Mouse (Mus musculus) hindbrain, embryonic 16.5 days (tissue): ENCODE measurements around the gene Mtmr12. TPM values are rescaled to one million over a fixed set of nuclear protein-coding genes. Genes with fewer than 3 reads are reported as not detected.

Source experiments
- ATAC-seq: fragments of 200-750 bp; cut with Nextera tagmentation; 2 replicates; pipeline ENCODE4 v1.8.0; 2017; ENCODE audit warnings: moderate TSS enrichment, moderate library complexity
- H3K27ac ChIP-seq: fragments of 300-500 bp; sonication (generic); 2 replicates; pipeline ENCODE4 v1.5.1; 2014; ENCODE audit warnings: low read depth, mild to moderate bottlenecking, control low read depth, low read length, moderate library complexity
- H3K27me3 ChIP-seq: fragments of 300-500 bp; sonication (generic); replicated peaks from 2 replicates; pipeline ENCODE4 v1.6.1; 2014; ENCODE audit warnings: low read length; ENCODE audit not compliant: control insufficient read depth, insufficient read depth
- H3K36me3 ChIP-seq: fragments of 300-500 bp; sonication (generic); 2 replicates; pipeline ENCODE4 v1.6.1; 2014; ENCODE audit warnings: mild to moderate bottlenecking, low read length, moderate library complexity, mixed read lengths; ENCODE audit not compliant: control insufficient read depth, insufficient read depth
- H3K4me1 ChIP-seq: fragments of 300-500 bp; sonication (generic); 2 replicates; pipeline ENCODE4 v1.6.1; 2014; ENCODE audit warnings: low read depth, low read length; ENCODE audit not compliant: control insufficient read depth, insufficient read depth
- H3K4me2 ChIP-seq: fragments of 300-500 bp; sonication (generic); 2 replicates; pipeline ENCODE4 v1.6.1; 2014; ENCODE audit warnings: mild to moderate bottlenecking, low read length, control low read depth, moderate library complexity
- H3K4me3 ChIP-seq: fragments of 300-500 bp; sonication (generic); 2 replicates; pipeline ENCODE4 v1.5.1; 2014; ENCODE audit warnings: mild to moderate bottlenecking, low read length, control low read depth, moderate library complexity
- H3K9ac ChIP-seq: fragments of 300-500 bp; sonication (generic); 2 replicates; pipeline ENCODE4 v1.6.1; 2014; ENCODE audit warnings: low read depth, mild to moderate bottlenecking, control low read depth, low read length, moderate library complexity
- H3K9me3 ChIP-seq: fragments of 300-500 bp; sonication (generic); 2 replicates; pipeline ENCODE4 v1.6.1; 2014; ENCODE audit warnings: mild to moderate bottlenecking, low read length, moderate library complexity; ENCODE audit not compliant: control insufficient read depth
- WGBS: fragments of 180-500 bp; shearing (Covaris S2); extraction: QIAGEN DNeasy Blood & Tissue Kit; methylation state at CpG from one replicate; pipeline ENCODE4 v1.1.7; 2014; 5-methylcytosine and 5-hydroxymethylcytosine counted together
- polyA plus RNA-seq: library from polyadenylated mRNA; unstranded; fragments of >200 nt; fragmentation: Nextera tagmentation; extraction: Ambion mirVana; gene quantifications from 2 replicates; pipeline ENCODE4 v1.2.1, GENCODE M21; 2015

Gene Mtmr12
- polyA plus RNA-seq, 1 experiment from 2014 or later, result 7.1 TPM

DNA sequence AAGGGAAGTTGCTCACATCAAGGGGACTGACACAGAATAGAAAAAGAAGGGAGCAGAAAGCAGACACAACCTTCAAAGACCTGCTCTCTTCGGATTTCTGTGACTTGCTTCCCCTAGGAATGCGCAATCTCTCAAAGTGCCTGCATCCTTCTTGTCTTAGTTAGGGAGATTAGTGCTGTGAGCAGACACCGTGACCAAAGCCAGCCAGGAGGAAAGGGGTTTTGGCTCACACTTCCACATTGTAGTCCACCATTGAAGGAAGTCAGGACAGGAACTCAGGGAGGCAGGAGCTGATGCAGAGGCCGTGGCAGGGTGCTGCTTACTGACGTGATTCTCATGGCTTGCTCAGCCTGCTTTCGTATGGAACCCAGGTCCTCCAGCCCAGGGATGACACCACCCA, 33.5 kb downstream of the Mtmr12 start:
- H3K4me2 ChIP-seq, result no peak overlapping the region
- H3K36me3 ChIP-seq, result peaks cover 14% of the 10 kb centered on the region
- H3K9me3 ChIP-seq, result no peaks in the 10 kb centered on the region
- no peak overlapping the region for H3K27ac ChIP-seq
- no peak overlapping the region for H3K9ac ChIP-seq
- H3K4me3 ChIP-seq, result no peak overlapping the region
- ATAC-seq, result no peak; the same call in 1 of the 2 replicates
- 80% methylated on average over 6 of the region's 6 CpGs for WGBS
- H3K27me3 ChIP-seq, result no peaks in the 10 kb centered on the region
- H3K4me1 ChIP-seq, result no peaks in the 10 kb centered on the region

DNA sequence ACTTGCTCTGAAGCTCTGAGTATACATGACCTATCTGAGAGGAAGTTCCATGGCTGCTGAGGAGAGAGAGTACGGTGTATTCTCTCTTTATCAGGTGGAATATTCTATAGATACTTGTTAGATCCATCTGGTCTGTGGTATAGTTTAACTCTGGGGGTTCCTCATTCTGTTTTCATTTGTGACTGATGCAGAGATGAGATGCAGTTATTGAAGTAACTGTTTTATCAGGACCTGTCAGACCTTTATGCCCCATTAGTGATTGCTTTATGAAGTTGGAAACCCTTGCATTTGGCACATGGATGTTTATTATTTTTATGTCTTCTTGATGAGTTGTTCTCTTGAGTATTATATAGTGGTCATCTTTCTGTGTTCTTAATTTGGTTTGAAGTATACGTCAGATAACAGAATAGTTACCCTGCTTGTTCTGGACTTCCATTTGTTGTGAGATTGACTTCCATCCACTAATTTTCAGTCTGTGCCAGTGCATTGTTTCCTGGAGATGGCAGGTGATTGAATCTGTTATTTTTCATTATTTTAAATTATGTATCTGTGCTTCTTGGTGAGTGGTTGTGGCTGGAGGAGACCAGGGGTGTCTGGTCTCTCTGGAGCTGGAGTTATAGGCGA, 36.0 kb downstream of the Mtmr12 start:
- no peak overlapping the region for H3K27ac ChIP-seq
- H3K9me3 ChIP-seq, result no peaks in the 10 kb centered on the region
- no peak overlapping the region for H3K4me3 ChIP-seq
- no peak overlapping the region for H3K4me2 ChIP-seq
- no peak for ATAC-seq
- H3K9ac ChIP-seq, result no peak overlapping the region
- H3K36me3 ChIP-seq, result peaks cover 18% of the 10 kb centered on the region
- H3K27me3 ChIP-seq, result no peaks in the 10 kb centered on the region
- WGBS, result 94% methylated on average over 3 of the region's 3 CpGs
- no peaks in the 10 kb centered on the region for H3K4me1 ChIP-seq

DNA sequence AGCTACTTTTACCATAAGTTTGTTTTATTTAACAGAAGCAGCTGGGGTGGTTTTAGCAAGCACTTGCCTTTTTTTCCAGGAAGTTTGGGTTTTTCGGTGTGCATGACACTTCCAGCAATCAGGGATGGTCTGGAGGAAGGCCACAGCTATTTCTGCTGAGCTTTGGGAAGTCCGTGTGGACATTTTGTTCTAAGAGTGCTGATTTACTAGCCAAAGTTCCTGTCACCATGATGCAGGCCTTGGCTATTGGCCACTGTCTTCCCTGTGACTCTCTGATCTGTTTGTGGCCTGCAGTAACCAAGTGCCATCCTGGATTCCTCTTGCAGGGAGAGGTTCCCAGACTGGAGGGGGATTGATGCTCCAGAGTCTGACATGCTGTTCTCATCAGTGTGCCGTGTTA, 39.0 kb downstream of the Mtmr12 start:
- no peak for ATAC-seq
- no peaks in the 10 kb centered on the region for H3K27me3 ChIP-seq
- no peak overlapping the region for H3K4me3 ChIP-seq
- H3K9ac ChIP-seq, result no peak overlapping the region
- no peaks in the 10 kb centered on the region for H3K9me3 ChIP-seq
- 86% methylated on average over 3 of the region's 3 CpGs for WGBS
- H3K27ac ChIP-seq, result no peak overlapping the region
- H3K36me3 ChIP-seq, result peaks cover 12% of the 10 kb centered on the region
- no peak overlapping the region for H3K4me2 ChIP-seq
- no peaks in the 10 kb centered on the region for H3K4me1 ChIP-seq

DNA sequence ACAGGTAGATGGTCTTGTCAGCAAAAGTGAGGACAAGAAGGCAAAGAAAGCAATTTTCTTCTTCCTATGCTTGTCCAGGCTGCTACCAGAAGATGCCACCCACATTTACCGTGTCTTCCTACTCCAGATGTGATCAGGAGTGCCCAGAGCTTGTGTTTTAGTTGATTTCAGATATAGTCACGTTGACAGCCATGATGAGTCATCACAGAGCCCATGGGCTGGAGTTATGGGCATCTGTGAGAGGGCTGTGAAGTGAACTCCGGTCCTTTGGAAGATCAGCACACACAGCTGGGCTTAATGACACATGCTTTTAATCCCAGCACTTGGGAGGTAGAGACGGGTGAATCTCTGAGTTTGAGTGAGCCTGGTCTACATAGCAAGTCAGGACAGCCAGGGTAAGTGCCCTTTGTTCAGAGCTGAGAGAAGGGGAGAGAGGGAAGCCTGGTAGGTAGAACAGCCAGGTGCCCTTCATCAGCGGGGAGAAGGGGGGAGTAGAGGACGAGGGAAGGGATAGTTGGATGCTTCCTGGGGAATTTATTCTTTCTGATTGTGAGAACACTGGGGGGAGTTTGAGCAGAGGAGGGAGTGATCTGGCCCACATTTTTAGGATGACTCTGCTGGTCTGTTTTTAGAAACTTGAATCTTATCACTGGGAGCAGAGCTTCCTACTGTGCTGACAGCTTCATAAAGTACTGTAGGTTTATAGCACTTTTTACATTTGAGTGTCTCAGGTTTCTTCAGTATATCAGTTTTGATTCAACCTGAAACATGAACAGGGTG, 40.9 kb downstream of the Mtmr12 start:
- Histone ChIP-seq H3K9me3 (no peaks in the 10 kb centered on the region), H3K27me3 (no peaks in the 10 kb centered on the region), H3K4me1 (no peaks in the 10 kb centered on the region), H3K4me2 (no peak overlapping the region), H3K27ac (no peak overlapping the region), H3K9ac (no peak overlapping the region), H3K36me3 (peaks cover 4% of the 10 kb centered on the region; the same call in 1 of the 2 replicates), H3K4me3 (no peak overlapping the region)
- WGBS, result 81% methylated on average over 6 of the region's 6 CpGs
- no peak for ATAC-seq

DNA sequence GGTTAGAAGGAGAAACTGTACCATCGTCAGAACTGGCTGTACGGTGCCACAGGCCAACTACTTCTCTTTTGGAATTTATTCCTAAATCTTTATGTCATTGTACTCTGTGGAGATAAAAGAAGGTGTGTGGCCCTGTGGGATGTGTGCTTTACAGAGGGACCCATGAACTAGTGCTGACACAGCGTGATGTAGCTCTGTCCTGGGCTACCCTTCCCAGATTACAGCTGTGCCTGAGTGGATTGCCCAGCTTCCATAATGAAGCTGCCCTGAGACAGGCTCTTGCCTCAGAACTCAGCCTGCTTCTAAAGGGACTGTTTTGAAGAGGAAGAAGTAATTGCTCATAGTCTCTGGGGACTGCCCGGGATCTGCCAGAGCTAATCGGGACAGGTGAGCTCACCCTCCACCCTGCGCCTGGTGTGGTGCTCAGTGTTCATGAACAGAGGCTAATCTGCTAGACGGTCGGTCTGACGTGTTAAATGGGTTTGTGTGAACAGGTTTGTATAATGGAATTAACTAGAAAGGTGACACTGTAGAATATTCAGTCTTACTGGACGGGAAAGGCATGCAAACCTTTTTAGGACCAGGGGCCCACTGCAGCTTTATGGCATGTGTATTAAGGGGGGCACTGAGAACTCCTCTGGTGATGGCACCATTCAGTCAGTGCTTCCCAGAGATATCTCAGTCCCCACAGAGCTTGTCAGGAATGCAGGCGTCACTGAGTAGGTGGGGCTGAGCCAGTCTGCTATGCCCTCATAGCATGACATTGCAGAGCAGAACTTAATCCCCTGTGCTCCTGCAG, 41.7 kb downstream of the Mtmr12 start:
- H3K4me2 ChIP-seq, result no peak overlapping the region
- H3K36me3 ChIP-seq, result peaks cover 8% of the 10 kb centered on the region
- 75% methylated on average over 11 of the region's 11 CpGs for WGBS
- no peaks in the 10 kb centered on the region for H3K27me3 ChIP-seq
- H3K9me3 ChIP-seq, result no peaks in the 10 kb centered on the region
- no peak overlapping the region for H3K4me3 ChIP-seq
- H3K4me1 ChIP-seq, result no peaks in the 10 kb centered on the region
- peak; percentile 60; the same call in 1 of the 2 replicates for ATAC-seq
- H3K27ac ChIP-seq, result no peak overlapping the region
- no peak overlapping the region for H3K9ac ChIP-seq

DNA sequence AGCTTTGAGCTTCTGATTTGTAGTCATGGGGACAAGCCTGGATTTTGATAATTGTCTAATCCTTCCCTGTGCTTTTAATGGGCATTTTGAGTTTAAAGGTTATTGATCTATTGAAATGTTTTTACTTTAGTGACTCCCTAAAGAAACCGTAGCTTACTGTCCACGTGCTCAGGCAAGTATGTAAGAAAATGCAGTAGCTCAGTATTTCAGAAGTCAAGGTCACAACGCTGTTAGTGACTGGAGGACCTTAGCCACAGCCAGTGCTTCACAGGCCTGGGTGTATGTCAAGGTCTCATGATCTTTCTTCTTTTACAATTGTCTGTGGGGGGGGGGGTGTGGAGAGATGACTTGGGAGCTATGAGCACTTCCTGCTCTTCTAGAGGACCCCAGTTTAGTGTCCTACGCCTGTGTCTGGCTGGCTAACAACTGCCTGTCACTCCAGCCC, 42.4 kb downstream of the Mtmr12 start:
- no peaks in the 10 kb centered on the region for H3K27me3 ChIP-seq
- H3K4me3 ChIP-seq, result no peak overlapping the region
- no peak overlapping the region for H3K27ac ChIP-seq
- no peaks in the 10 kb centered on the region for H3K9me3 ChIP-seq
- H3K4me1 ChIP-seq, result no peaks in the 10 kb centered on the region
- H3K9ac ChIP-seq, result no peak overlapping the region
- WGBS, result 75% methylated on average over 4 of the region's 4 CpGs
- no peak overlapping the region for H3K4me2 ChIP-seq
- ATAC-seq, result no peak
- peaks cover 12% of the 10 kb centered on the region for H3K36me3 ChIP-seq

DNA sequence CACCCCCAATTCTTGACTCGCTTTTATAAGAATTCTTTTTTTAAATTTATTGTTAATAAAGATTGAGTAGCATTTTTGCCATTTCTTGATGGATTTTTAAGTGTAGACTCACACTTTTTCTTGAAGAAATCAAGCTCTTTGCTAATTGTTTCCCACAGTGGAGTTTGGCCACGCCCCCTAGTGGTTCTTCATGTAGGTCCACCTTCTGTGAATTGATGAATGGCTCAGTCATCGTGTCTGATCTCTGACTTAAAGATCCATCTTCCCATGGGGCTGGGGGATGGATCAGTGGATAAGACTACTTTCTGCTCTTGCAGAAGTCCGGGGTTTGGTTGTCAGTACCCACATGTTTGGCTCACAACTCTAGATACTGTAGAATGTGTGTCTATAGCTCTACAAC, 43.5 kb downstream of the Mtmr12 start:
- H3K9ac ChIP-seq, result no peak overlapping the region
- ATAC-seq, result no peak
- 62% methylated on average over 4 of the region's 4 CpGs for WGBS
- H3K9me3 ChIP-seq, result no peaks in the 10 kb centered on the region
- H3K4me3 ChIP-seq, result no peak overlapping the region
- no peak overlapping the region for H3K4me2 ChIP-seq
- H3K36me3 ChIP-seq, result peaks cover 12% of the 10 kb centered on the region
- no peaks in the 10 kb centered on the region for H3K27me3 ChIP-seq
- H3K4me1 ChIP-seq, result no peaks in the 10 kb centered on the region
- H3K27ac ChIP-seq, result no peak overlapping the region

DNA sequence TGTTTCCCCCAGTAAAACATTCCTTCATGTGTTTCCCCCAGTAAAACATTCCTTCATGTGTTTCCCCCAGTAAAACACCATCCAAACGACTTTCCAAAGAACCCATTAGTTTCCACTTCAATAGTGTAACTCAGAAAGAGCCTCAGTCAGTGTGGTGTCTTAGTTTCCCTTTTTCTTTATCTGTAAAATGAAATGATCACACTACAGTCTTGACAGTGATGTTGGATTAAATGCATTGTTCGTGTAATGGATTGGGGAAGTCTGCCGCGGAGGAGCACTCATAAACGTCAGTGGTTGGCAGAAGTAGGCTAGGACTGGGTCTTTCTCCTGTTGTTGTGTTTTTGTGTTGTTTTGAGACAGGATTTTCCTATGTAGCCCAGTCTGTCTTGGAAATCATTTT, 45.5 kb downstream of the Mtmr12 start:
- peaks cover 11% of the 10 kb centered on the region for H3K36me3 ChIP-seq
- no peak overlapping the region for H3K9ac ChIP-seq
- H3K4me3 ChIP-seq, result no peak overlapping the region
- H3K27ac ChIP-seq, result no peak overlapping the region
- 79% methylated on average over 5 of the region's 5 CpGs for WGBS
- no peak overlapping the region for H3K4me2 ChIP-seq
- ATAC-seq, result no peak
- H3K9me3 ChIP-seq, result no peaks in the 10 kb centered on the region
- no peaks in the 10 kb centered on the region for H3K4me1 ChIP-seq
- H3K27me3 ChIP-seq, result no peaks in the 10 kb centered on the region
